Mouse (Mus musculus): ENCODE measurements around the gene Vars. TPM values are rescaled to one million over a fixed set of nuclear protein-coding genes. Genes with fewer than 3 reads are reported as not detected.
A peak's percentile ranks its signal among the peaks of the same experiment; 100 is the strongest.
"Not testable (repeated sequence)": the region's sequence is repeated elsewhere in the genome, so short reads cannot be mapped to it uniquely, and the experiment has no call there.

The Vars gene
- total RNA-seq, 1 experiment from 2014 or later = 89.9 TPM

GRCm38 (mm10) chr17:34969822-34970221, 31.0 kb upstream of the Vars start, which contains the start of gene Gm20481:
Gene Gm20481 (plus strand): TSS chr17:34969912.
- ATAC-seq (replicated peaks; ENCODE audit: insufficient number of reproducible peaks, low FRiP score, low TSS enrichment, poor library complexity, severe bottlenecking) = not testable (repeated sequence)

GRCm38 (mm10) chr17:34970850-34971249, 29.9 kb upstream of the Vars start:
- ATAC-seq (replicated peaks; ENCODE audit: insufficient number of reproducible peaks, low FRiP score, low TSS enrichment, poor library complexity, severe bottlenecking) = not testable (repeated sequence)

- not testable (repeated sequence) for ATAC-seq (replicated peaks; ENCODE audit: insufficient number of reproducible peaks, low FRiP score, low TSS enrichment, poor library complexity, severe bottlenecking)
These were observed 29.1 kb upstream of the Vars start for GRCm38 (mm10) chr17:34971694-34972068.

GRCm38 (mm10) chr17:34972069-34972749, 28.6 kb upstream of the Vars start, which contains the start of the genes Hspa1a and Hspa1l:
Gene Hspa1a (minus strand): TSS chr17:34972156.
Gene Hspa1l (plus strand): TSS chr17:34972703.
- ATAC-seq (replicated peaks; ENCODE audit: insufficient number of reproducible peaks, low FRiP score, low TSS enrichment, poor library complexity, severe bottlenecking) = peak; percentile 96

GRCm38 (mm10) chr17:34975581-34976492, 24.9 kb upstream of the Vars start:
- ATAC-seq (replicated peaks; ENCODE audit: insufficient number of reproducible peaks, low FRiP score, low TSS enrichment, poor library complexity, severe bottlenecking) = no peak

- ATAC-seq (replicated peaks; ENCODE audit: insufficient number of reproducible peaks, low FRiP score, low TSS enrichment, poor library complexity, severe bottlenecking) = no peak
These were observed 23.8 kb upstream of the Vars start for GRCm38 (mm10) chr17:34977000-34977399.

- ATAC-seq (replicated peaks; ENCODE audit: insufficient number of reproducible peaks, low FRiP score, low TSS enrichment, poor library complexity, severe bottlenecking) = no peak
These were observed 22.5 kb upstream of the Vars start for GRCm38 (mm10) chr17:34978239-34978638.

- ATAC-seq (replicated peaks; ENCODE audit: insufficient number of reproducible peaks, low FRiP score, low TSS enrichment, poor library complexity, severe bottlenecking) = no peak
These were observed 21.2 kb upstream of the Vars start for GRCm38 (mm10) chr17:34979631-34980030.

- no peak for ATAC-seq (replicated peaks; ENCODE audit: insufficient number of reproducible peaks, low FRiP score, low TSS enrichment, poor library complexity, severe bottlenecking)
These were observed 20.1 kb upstream of the Vars start for GRCm38 (mm10) chr17:34980655-34981054.

GRCm38 (mm10) chr17:34981690-34982180, 19.1 kb upstream of the Vars start, which contains the start of gene Lsm2:
Gene Lsm2 (plus strand): TSS chr17:34981862.
- peak; percentile 93 for ATAC-seq (replicated peaks; ENCODE audit: insufficient number of reproducible peaks, low FRiP score, low TSS enrichment, poor library complexity, severe bottlenecking)

- ATAC-seq (replicated peaks; ENCODE audit: insufficient number of reproducible peaks, low FRiP score, low TSS enrichment, poor library complexity, severe bottlenecking) = peak; percentile 37
These were observed 18.5 kb upstream of the Vars start for GRCm38 (mm10) chr17:34982328-34982727.

- no peak for ATAC-seq (replicated peaks; ENCODE audit: insufficient number of reproducible peaks, low FRiP score, low TSS enrichment, poor library complexity, severe bottlenecking)
These were observed 16.6 kb upstream of the Vars start for GRCm38 (mm10) chr17:34984218-34984617.

- no peak for ATAC-seq (replicated peaks; ENCODE audit: insufficient number of reproducible peaks, low FRiP score, low TSS enrichment, poor library complexity, severe bottlenecking)
These were observed 6.0 kb upstream of the Vars start for GRCm38 (mm10) chr17:34994751-34995150.

- ATAC-seq (replicated peaks; ENCODE audit: insufficient number of reproducible peaks, low FRiP score, low TSS enrichment, poor library complexity, severe bottlenecking) = not testable (repeated sequence)
These were observed 5.6 kb upstream of the Vars start for GRCm38 (mm10) chr17:34995192-34995591.

GRCm38 (mm10) chr17:34995927-34996326, 4.9 kb upstream of the Vars start:
- ATAC-seq (replicated peaks; ENCODE audit: insufficient number of reproducible peaks, low FRiP score, low TSS enrichment, poor library complexity, severe bottlenecking) = not testable (repeated sequence)

GRCm38 (mm10) chr17:34996411-34997141, 4.2 kb upstream of the Vars start:
- ATAC-seq (replicated peaks; ENCODE audit: insufficient number of reproducible peaks, low FRiP score, low TSS enrichment, poor library complexity, severe bottlenecking) = no peak

- no peak for ATAC-seq (replicated peaks; ENCODE audit: insufficient number of reproducible peaks, low FRiP score, low TSS enrichment, poor library complexity, severe bottlenecking)
These were observed 3.7 kb upstream of the Vars start for GRCm38 (mm10) chr17:34997142-34997483.

- ATAC-seq (replicated peaks; ENCODE audit: insufficient number of reproducible peaks, low FRiP score, low TSS enrichment, poor library complexity, severe bottlenecking) = no peak
These were observed 2.0 kb upstream of the Vars start for GRCm38 (mm10) chr17:34998526-34999430.

Measured in monocyte, adult 5-6 weeks (primary cell).